Mouse (Mus musculus) bone marrow macrophage, adult 2 months (primary cell): ENCODE results near the gene Scyl1. TPM values are rescaled to one million over a fixed set of nuclear protein-coding genes. Genes with fewer than 3 reads are reported as not detected.

Experiments
- H3K27ac ChIP-seq: 2 replicates; pipeline ENCODE4 v1.5.1; 2012; ENCODE audit warnings: low read depth, low read length; ENCODE audit not compliant: insufficient read depth
- H3K4me1 ChIP-seq: 2 replicates; pipeline ENCODE4 v1.6.1; 2012; ENCODE audit warnings: low read length; ENCODE audit not compliant: control insufficient read depth, insufficient read depth
- H3K4me3 ChIP-seq: 2 replicates; pipeline ENCODE4 v1.5.1; 2012; ENCODE audit warnings: mild to moderate bottlenecking, low read length, moderate library complexity; ENCODE audit not compliant: insufficient read depth
- CTCF ChIP-seq: IDR thresholded peaks from 2 replicates; pipeline ENCODE4 v1.5.1; 2012; ENCODE audit warnings: low read depth, mild to moderate bottlenecking, low read length, moderate library complexity
- POLR2A ChIP-seq: IDR thresholded peaks from 2 replicates; pipeline ENCODE4 v1.6.1; 2012; ENCODE audit warnings: mild to moderate bottlenecking, low read depth, low read length, borderline replicate concordance
- polyA plus RNA-seq: library from polyadenylated mRNA; stranded (reverse); fragments of >200 nt; gene quantifications from 2 replicates; pipeline ENCODE4 v1.2.4, GENCODE M21; 2012; ENCODE audit not compliant: missing spikeins, insufficient read depth, insufficient read length

Gene Scyl1
- polyA plus RNA-seq, 1 experiment, result 48.3 TPM

GRCm38 (mm10) chr19:5770311-5770710 lies 908 bp downstream of the Scyl1 start:
- Histone ChIP-seq H3K27ac (peak overlapping the region; percentile 79; the same call in 1 of the 2 replicates), H3K4me1 (peaks cover 8% of the 10 kb centered on the region), H3K4me3 (peak overlapping the region; percentile 80)
- no peak for TF ChIP-seq POLR2A
- no peak for TF ChIP-seq CTCF

DNA sequence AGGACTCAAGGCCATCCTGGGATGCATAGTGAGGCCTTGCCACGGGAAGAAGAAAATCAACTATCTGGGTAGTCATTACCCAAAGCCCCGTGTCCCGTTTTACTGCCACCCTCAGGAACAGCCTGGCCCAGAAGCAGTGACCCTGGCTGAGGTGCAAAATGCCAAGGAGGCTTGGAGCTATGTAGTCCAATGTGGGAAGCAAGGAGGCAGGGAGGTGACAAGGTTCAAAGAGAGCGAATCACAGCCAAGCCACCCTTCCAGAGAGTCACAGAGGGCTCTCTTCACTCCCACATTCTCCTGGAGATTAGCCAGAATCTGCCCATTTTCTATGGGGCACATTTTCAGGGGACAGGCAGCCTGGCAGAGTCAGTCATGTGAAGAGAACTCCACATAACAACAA lies 3.9 kb downstream of the Scyl1 start:
- Histone ChIP-seq H3K4me1 (peaks cover 8% of the 10 kb centered on the region), H3K4me3 (no peak overlapping the region), H3K27ac (no peak overlapping the region)
- TF ChIP-seq POLR2A (no peak), CTCF (no peak)

- TF ChIP-seq CTCF (no peak), POLR2A (no peak)
- no peak overlapping the region for H3K4me3 ChIP-seq
Observed at GRCm38 (mm10) chr19:5763163-5763562, 8.1 kb downstream of the Scyl1 start.

DNA sequence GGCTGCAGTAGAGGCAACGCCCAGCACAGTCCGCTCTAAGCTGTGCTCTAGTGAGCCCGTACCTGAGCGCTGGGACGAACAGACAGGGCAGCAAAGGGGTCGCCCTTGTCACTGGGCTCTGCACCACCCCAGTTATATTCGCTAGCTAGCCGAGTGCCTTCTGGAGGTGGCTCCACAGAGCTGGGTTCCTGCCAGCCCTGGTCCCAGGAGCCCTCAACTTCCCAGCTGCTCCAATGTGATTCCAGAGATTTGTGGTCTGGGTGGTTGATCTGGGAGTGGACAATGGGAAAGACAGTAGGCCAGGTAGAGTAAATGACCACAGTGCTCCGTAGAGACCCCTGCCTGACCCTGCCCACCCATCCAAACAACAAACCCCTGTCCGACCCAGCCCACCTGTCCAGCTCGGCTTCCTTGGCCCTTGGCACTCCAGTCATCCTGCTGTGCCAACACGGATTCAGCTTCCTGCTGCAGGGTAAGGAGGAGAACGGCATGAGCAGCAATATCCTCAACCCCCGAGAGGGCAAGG lies 12.3 kb downstream of the Scyl1 start:
- TF ChIP-seq CTCF (no peak), POLR2A (no peak)

More at GRCm38 (mm10) chr19:5763163-5763562, 8.1 kb downstream of the Scyl1 start:
- H3K27ac ChIP-seq, result no peak overlapping the region
- no peaks in the 10 kb centered on the region for H3K4me1 ChIP-seq

GRCm38 (mm10) chr19:5756991-5757636 lies 14.1 kb downstream of the Scyl1 start:
- no peak overlapping the region for H3K4me3 ChIP-seq

More for the DNA sequence above, 12.3 kb downstream of the Scyl1 start:
- no peak overlapping the region for H3K4me3 ChIP-seq
- no peak overlapping the region for H3K27ac ChIP-seq
- H3K4me1 ChIP-seq, result no peaks in the 10 kb centered on the region

GRCm38 (mm10) chr19:5756321-5756985 lies 14.8 kb downstream of the Scyl1 start:
- H3K27ac ChIP-seq, result no peak overlapping the region
- H3K4me1 ChIP-seq, result no peaks in the 10 kb centered on the region
- TF ChIP-seq POLR2A, result no peak
- TF ChIP-seq CTCF, result no peak
- no peak overlapping the region for H3K4me3 ChIP-seq

More at GRCm38 (mm10) chr19:5756991-5757636, 14.1 kb downstream of the Scyl1 start:
- Histone ChIP-seq H3K27ac (no peak overlapping the region), H3K4me1 (no peaks in the 10 kb centered on the region)
- TF ChIP-seq CTCF, result no peak
- no peak for TF ChIP-seq POLR2A

GRCm38 (mm10) chr19:5751742-5752141 lies 19.5 kb downstream of the Scyl1 start:
- no peak for TF ChIP-seq POLR2A
- Histone ChIP-seq H3K27ac (no peak overlapping the region), H3K4me1 (peaks cover 5% of the 10 kb centered on the region; the same call in 1 of the 2 replicates), H3K4me3 (no peak overlapping the region)

DNA sequence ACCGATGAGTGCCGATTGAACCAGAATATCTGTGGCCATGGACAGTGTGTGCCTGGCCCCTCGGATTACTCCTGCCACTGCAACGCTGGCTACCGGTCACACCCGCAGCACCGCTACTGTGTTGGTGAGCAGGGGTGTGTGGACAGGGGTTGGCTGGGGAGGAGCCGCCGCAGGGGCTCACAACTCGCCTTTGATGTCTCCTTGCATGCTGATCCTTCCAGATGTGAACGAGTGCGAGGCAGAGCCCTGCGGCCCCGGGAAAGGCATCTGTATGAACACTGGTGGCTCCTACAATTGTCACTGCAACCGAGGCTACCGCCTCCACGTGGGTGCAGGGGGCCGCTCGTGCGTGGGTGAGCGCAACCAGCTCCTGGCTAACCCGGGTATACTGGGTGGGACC lies 20.3 kb downstream of the Scyl1 start:
- H3K4me1 ChIP-seq, result peaks cover 5% of the 10 kb centered on the region; the same call in 1 of the 2 replicates
- no peak overlapping the region for H3K27ac ChIP-seq
- no peak for TF ChIP-seq CTCF
- TF ChIP-seq POLR2A, result no peak
- no peak overlapping the region for H3K4me3 ChIP-seq

GRCm38 (mm10) chr19:5749476-5749875 lies 21.7 kb downstream of the Scyl1 start:
- H3K4me1 ChIP-seq, result peaks cover 5% of the 10 kb centered on the region; the same call in 1 of the 2 replicates
- no peak overlapping the region for H3K4me3 ChIP-seq
- no peak overlapping the region for H3K27ac ChIP-seq
- TF ChIP-seq POLR2A (no peak), CTCF (no peak)

GRCm38 (mm10) chr19:5746907-5747363 lies 24.3 kb downstream of the Scyl1 start:
- peaks cover 14% of the 10 kb centered on the region for H3K4me1 ChIP-seq
- H3K27ac ChIP-seq, result no peak overlapping the region
- no peak for TF ChIP-seq POLR2A
- no peak for TF ChIP-seq CTCF
- H3K4me3 ChIP-seq, result no peak overlapping the region
